Mouse (Mus musculus): ENCODE results near the gene Map2k5. TPM values are rescaled to one million over a fixed set of nuclear protein-coding genes. Genes with fewer than 3 reads are reported as not detected.

Gene Map2k5
- polyA plus RNA-seq (2012; ENCODE audit: low replicate concordance), result 42.7 and 59.0 TPM in 2 replicates

DNA sequence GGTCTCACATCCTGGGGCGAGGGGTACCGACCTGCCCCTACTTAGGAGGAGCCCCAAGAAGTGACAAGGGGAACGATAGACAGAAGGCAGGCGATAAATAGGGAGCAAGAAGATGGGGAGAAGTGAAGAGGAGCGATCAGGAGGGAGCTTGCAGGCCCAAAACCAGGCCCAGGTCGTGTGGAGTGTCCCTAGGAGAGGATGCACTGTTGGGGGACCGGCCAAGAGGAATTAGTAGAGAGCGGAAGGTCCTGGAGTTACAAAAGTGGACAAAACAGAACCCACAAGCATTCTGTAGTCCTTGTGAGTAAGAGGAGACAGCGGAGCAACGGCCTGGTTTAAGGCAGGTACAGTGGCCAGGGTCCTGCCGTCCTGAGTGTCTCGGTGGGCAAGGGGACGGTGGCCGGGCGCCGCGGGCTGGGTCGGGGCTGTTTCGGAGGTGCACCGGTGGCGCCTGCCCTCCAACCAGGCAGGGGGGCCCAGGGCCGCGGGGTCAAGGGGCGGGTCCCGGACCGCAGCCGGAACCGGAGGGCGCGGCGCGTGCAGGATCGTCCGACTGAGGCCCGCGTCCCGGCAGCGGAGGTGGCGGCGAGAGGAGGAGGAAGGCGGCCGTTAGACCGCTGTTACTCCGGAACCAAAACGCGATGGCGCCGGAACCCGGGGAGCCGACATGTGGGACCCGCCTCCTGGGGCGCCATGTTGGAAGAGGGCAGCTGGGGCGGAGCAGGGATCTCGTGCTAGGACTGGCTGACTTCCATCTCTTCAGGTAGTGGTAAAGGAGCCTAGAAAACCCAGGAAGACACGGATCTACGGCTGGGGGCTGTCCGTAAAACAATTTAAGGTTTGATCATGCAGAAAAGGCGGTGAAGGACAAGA lies at the start of gene Map2k5:
Gene Map2k5, minus strand, starts transcription at position 633 of the 873 bp plus-strand sequence.

GRCm38 (mm10) chr9:63398611-63399462 lies 21.1 kb upstream of the Map2k5 start, which contains the start of gene 2300009A05Rik:
Gene 2300009A05Rik (minus strand): TSS chr9:63399246.

DNA sequence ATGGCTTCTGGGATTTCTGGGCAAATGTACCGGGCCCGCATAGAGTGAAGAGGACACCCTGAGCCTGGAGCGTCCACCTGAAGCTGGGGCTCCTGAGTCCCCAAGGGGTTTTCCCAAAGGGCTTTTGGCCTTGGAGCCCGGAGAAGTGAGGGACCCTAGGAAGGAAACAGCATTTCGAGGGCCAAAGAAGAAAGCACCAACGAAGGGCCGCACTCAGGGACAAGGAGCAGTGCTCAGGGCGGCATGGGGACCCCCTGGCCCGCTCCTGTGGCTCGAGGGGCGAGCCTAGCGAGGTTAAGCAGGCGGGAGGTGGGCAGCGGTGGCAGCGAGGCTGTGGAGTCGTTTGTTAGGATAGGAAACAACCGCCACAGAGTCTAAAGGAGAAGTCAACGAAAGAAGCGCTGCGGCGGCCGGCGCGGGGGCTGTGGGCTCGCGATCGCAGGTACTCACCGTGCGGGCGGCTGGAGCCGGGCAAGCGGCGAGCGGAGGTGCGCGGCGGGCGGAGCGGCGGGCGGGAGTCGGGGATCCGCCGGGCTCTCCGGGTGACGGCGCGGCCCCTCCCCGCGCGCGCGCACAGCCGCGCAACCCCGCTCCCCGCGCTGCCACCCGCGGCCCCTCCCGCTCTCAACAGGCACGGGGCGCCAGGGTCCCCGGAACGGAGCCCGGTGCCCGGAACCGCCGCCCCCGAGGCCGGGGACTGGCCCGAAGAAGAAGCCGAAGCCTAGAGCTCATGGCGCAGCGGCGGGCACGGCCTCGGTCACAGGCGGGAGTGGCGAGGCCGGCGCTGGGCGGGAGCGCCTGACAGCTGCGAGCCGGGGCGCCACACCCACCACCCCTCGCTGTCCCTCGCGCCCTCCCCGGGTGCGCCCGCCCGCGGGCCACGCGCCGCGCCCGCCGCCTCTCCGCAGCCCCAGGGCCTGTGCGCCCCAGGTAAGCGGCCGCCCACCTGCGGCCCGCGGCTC lies 229.0 kb downstream of the Map2k5 start, which contains the start of gene Skor1:
Gene Skor1, minus strand, starts transcription at position 552 of the 962 bp plus-strand sequence.

Other genes starting within 250 kb of the Map2k5 start
- 0.06 TPM in 1 of 2 replicates, not detected in the other for gene Skor1, start 228.9 kb downstream of the Map2k5 start, polyA plus RNA-seq (2012; ENCODE audit: low replicate concordance)
- gene 2300009A05Rik, start 21.3 kb upstream of the Map2k5 start, polyA plus RNA-seq (2012; ENCODE audit: low replicate concordance), result 47.2 and 98.0 TPM in 2 replicates
- not detected in 2 replicates for gene Iqch, start 224.6 kb upstream of the Map2k5 start, polyA plus RNA-seq (2012; ENCODE audit: low replicate concordance)
- 0.71 and 5.1 TPM in 2 replicates for gene Aagab, start 224.8 kb upstream of the Map2k5 start, polyA plus RNA-seq (2012; ENCODE audit: low replicate concordance)

Measured in leukemia stem cell, adult 10-12 weeks (primary cell).